9 mouse cellular contexts compared by ENCODE assay signal in genomic region chr4:41737602-41738255, GRCm38 (mm10). TPM values are rescaled to one million over a fixed set of nuclear protein-coding genes. Genes with fewer than 3 reads are reported as not detected.
A peak's percentile ranks its signal among the peaks of the same experiment; 100 is the strongest.
DNase-seq lines count a peak whose midpoint lies in the region; ATAC-seq and TF ChIP-seq lines count a peak whose summit lies in the region.
"Had no signal": no experiment of that assay in that cellular context is flagged by ENCODE, and none has a peak within 500 bp of the region (broad histone marks: within the 10 kb centered on the region; RNA-seq: fewer than 3 reads in every experiment).

No protein-coding gene starts in this region.

- no peak overlapping the region for H3K4me2 ChIP-seq in midbrain, postnatal 0 days (ENCODE audit: low read depth, low read length, poor library complexity, severe bottlenecking)
- H3K4me2 ChIP-seq: embryonic facial prominence, embryonic 12.5 days had no signal

- H3K4me3 ChIP-seq in limb, embryonic 10.5 days = no peak overlapping the region
- no peak overlapping the region for H3K4me3 ChIP-seq in midbrain, postnatal 0 days (ENCODE audit: low read depth, low read length)
- H3K4me3 ChIP-seq: embryonic facial prominence, embryonic 12.5 days had no signal

- no peaks in the 10 kb centered on the region; the same call in 1 of the 2 replicates for H3K9me3 ChIP-seq in limb, embryonic 10.5 days (replicated peaks)
- H3K9me3 ChIP-seq in midbrain, postnatal 0 days (ENCODE audit: low read length) = no peaks in the 10 kb centered on the region
- H3K9me3 ChIP-seq: embryonic facial prominence, embryonic 12.5 days had no signal

- H3K27ac ChIP-seq in limb, embryonic 10.5 days = no peak overlapping the region
- H3K27ac ChIP-seq in midbrain, postnatal 0 days (ENCODE audit: low read depth, low read length) = no peak overlapping the region
- H3K27ac ChIP-seq: embryonic facial prominence, embryonic 12.5 days had no signal

- 39% methylated on average over 8 of the region's 8 CpGs for WGBS in limb, embryonic 10.5 days
- 44% methylated on average over 8 of the region's 8 CpGs for WGBS in midbrain, postnatal 0 days

- peaks cover 16% of the 10 kb centered on the region for H3K36me3 ChIP-seq in limb, embryonic 10.5 days
- H3K36me3 ChIP-seq in midbrain, postnatal 0 days (ENCODE audit: insufficient read depth, low read length) = 0 out of 2 replicates have a peak, but pooled peaks cover 7% of the 10 kb centered on the region
- H3K36me3 ChIP-seq in splenic B cell, adult 2 months (ENCODE audit: control insufficient read depth, insufficient read depth, low read length, poor library complexity, severe bottlenecking) = peaks cover 7% of the 10 kb centered on the region; the same call in 1 of the 2 replicates

- H3K4me1 ChIP-seq in limb, embryonic 10.5 days = peaks cover 39% of the 10 kb centered on the region
- peaks cover 9% of the 10 kb centered on the region; the same call in 1 of the 2 replicates for H3K4me1 ChIP-seq in midbrain, postnatal 0 days (ENCODE audit: insufficient read depth, low read length)

- TF ChIP-seq CTCF in midbrain, postnatal 0 days (IDR thresholded peaks at IDR 0.05) = peak; percentile 93

- H3K9ac ChIP-seq in midbrain, postnatal 0 days (replicated peaks; ENCODE audit: low read length, poor library complexity, severe bottlenecking) = no peak overlapping the region
- H3K9ac ChIP-seq: embryonic facial prominence, embryonic 12.5 days had no signal

- peaks cover 21% of the 10 kb centered on the region for H3K27me3 ChIP-seq in limb, embryonic 10.5 days (ENCODE audit: low read depth, poor library complexity, severe bottlenecking)
- peaks cover 6% of the 10 kb centered on the region; the same call in 1 of the 2 replicates for H3K27me3 ChIP-seq in midbrain, postnatal 0 days (ENCODE audit: insufficient read depth, low read length)
- no peaks in the 10 kb centered on the region for H3K27me3 ChIP-seq in splenic B cell, adult 2 months (ENCODE audit: control insufficient read depth, insufficient read depth, low read length, poor library complexity, severe bottlenecking)

- ATAC-seq in midbrain, postnatal 0 days (ENCODE audit: low FRiP score) = peak; percentile 52; the same call in 1 of the 2 replicates

- DNase-seq in urinary bladder, adult 18-20 months (ENCODE audit: low spot score in 2 of 2) = peak; percentile 58 to 76
- no peak for DNase-seq in urinary bladder, postnatal 10 days (ENCODE audit: low spot score)
- peak; percentile 75 for DNase-seq in cerebellum, adult 9-10 months
- DNase-seq in frontal cortex, postnatal 14 days (ENCODE audit: low spot score in 2 of 2) = peak; percentile 64 to 73
- peak; percentile 80 for DNase-seq in kidney, adult 18-20 months
- peak; percentile 78 for DNase-seq in limb, embryonic 10.5 days (ENCODE audit: low spot score)
- DNase-seq in midbrain, postnatal 0 days (ENCODE audit: low spot score) = peak; percentile 88
- DNase-seq in splenic B cell, adult 2 months (ENCODE audit: low read depth, low spot score) = peak; percentile 89

RNA-seq across cellular contexts. Expression of gene Arid3c, which starts 6.8 kb away (rescaled TPM):
- not detected in 2 replicates for polyA plus RNA-seq in limb, embryonic 10.5 days (2016; fragmentation: Nextera tagmentation; extraction: Ambion mirVana)
- total RNA-seq in midbrain, postnatal 0 days (2014; rRNA removed) = 0.27 and 0.33 TPM in 2 replicates
- polyA plus RNA-seq in midbrain, postnatal 0 days (2015; fragmentation: Nextera tagmentation; extraction: Ambion mirVana) = 0.42 and 0.48 TPM in 2 replicates
- polyA plus RNA-seq: embryonic facial prominence, embryonic 12.5 days had no signal

RNA-seq across cellular contexts. Expression of gene Dctn3, which starts 14.8 kb away (rescaled TPM):
- 118 and 123 TPM in 2 replicates for polyA plus RNA-seq in limb, embryonic 10.5 days (2016; fragmentation: Nextera tagmentation; extraction: Ambion mirVana)
- total RNA-seq in midbrain, postnatal 0 days (2014; rRNA removed) = 122 and 150 TPM in 2 replicates
- 308 and 345 TPM in 2 replicates for polyA plus RNA-seq in midbrain, postnatal 0 days (2015; fragmentation: Nextera tagmentation; extraction: Ambion mirVana)

RNA-seq across cellular contexts. Expression of gene Galt, which starts 17.3 kb away (rescaled TPM):
- polyA plus RNA-seq in limb, embryonic 10.5 days (2016; fragmentation: Nextera tagmentation; extraction: Ambion mirVana) = 33.7 and 37.6 TPM in 2 replicates
- total RNA-seq in midbrain, postnatal 0 days (2014; rRNA removed) = 53.7 and 68.1 TPM in 2 replicates
- 54.0 and 60.0 TPM in 2 replicates for polyA plus RNA-seq in midbrain, postnatal 0 days (2015; fragmentation: Nextera tagmentation; extraction: Ambion mirVana)

RNA-seq across cellular contexts. Expression of gene Sigmar1, which starts 18.2 kb away (rescaled TPM):
- polyA plus RNA-seq in limb, embryonic 10.5 days (2016; fragmentation: Nextera tagmentation; extraction: Ambion mirVana) = 83.7 and 91.1 TPM in 2 replicates
- total RNA-seq in midbrain, postnatal 0 days (2014; rRNA removed) = 34.1 and 45.4 TPM in 2 replicates
- 44.8 and 55.4 TPM in 2 replicates for polyA plus RNA-seq in midbrain, postnatal 0 days (2015; fragmentation: Nextera tagmentation; extraction: Ambion mirVana)

RNA-seq across cellular contexts. Expression of gene Rpp25l, which starts 24.4 kb away (rescaled TPM):
- 93.6 and 101 TPM in 2 replicates for polyA plus RNA-seq in limb, embryonic 10.5 days (2016; fragmentation: Nextera tagmentation; extraction: Ambion mirVana)
- 38.3 and 39.7 TPM in 2 replicates for total RNA-seq in midbrain, postnatal 0 days (2014; rRNA removed)
- 44.3 and 49.9 TPM in 2 replicates for polyA plus RNA-seq in midbrain, postnatal 0 days (2015; fragmentation: Nextera tagmentation; extraction: Ambion mirVana)
